Mouse (Mus musculus): ENCODE measurements at regions not wholly inside any gene's neighbourhood (a gene's known extent, or its start where the extent isn't known, plus 50 kb on each side); places are given as distances from the start of the nearest gene placed in this dataset.

GRCm38 (mm10) chr12:56441166-56441817, 95.4 kb downstream of the Nkx2-1 start:
- DNase-seq (ENCODE audit: low spot score) (no peak), ATAC-seq (ENCODE audit: insufficient read depth, low FRiP score, low TSS enrichment) (0 out of 2 replicates have a peak, but pooled peaks have one; percentile 45)
- WGBS, result 55% methylated on average over 8 of the region's 8 CpGs
- 0 out of 2 replicates have a peak, but pooled peaks cover 3% of the 10 kb centered on the region for H3K4me1 ChIP-seq (ENCODE audit: control insufficient read depth, insufficient read depth, low read length)
- H3K9ac ChIP-seq (ENCODE audit: low read length), result no peak overlapping the region
- no peak overlapping the region for H3K27ac ChIP-seq (ENCODE audit: low read depth, low read length)
- H3K4me3 ChIP-seq (ENCODE audit: low read depth, low read length), result no peak overlapping the region
- H3K27me3 ChIP-seq (ENCODE audit: control insufficient read depth, insufficient read depth, low read length), result peaks cover 11% of the 10 kb centered on the region; the same call in 1 of the 2 replicates
- H3K4me2 ChIP-seq (ENCODE audit: low read depth), result no peak overlapping the region
- H3K36me3 ChIP-seq (ENCODE audit: control insufficient read depth, insufficient read depth, low read length), result no peaks in the 10 kb centered on the region
- H3K9me3 ChIP-seq (ENCODE audit: control insufficient read depth, low read length), result no peaks in the 10 kb centered on the region

- ATAC-seq (ENCODE audit: insufficient read depth, low FRiP score, low TSS enrichment) (0 out of 2 replicates have a peak, but pooled peaks have one; percentile 60), DNase-seq (ENCODE audit: low spot score) (peak; percentile 31)
- no peak overlapping the region for H3K4me3 ChIP-seq (ENCODE audit: low read depth, low read length)
- H3K4me1 ChIP-seq (ENCODE audit: control insufficient read depth, insufficient read depth, low read length), result 0 out of 2 replicates have a peak, but pooled peaks cover 3% of the 10 kb centered on the region
- H3K27me3 ChIP-seq (ENCODE audit: control insufficient read depth, insufficient read depth, low read length), result peaks cover 10% of the 10 kb centered on the region; the same call in 1 of the 2 replicates
- H3K9me3 ChIP-seq (ENCODE audit: control insufficient read depth, low read length), result no peaks in the 10 kb centered on the region
- H3K36me3 ChIP-seq (ENCODE audit: control insufficient read depth, insufficient read depth, low read length), result no peaks in the 10 kb centered on the region
- H3K9ac ChIP-seq (ENCODE audit: low read length), result no peak overlapping the region
- WGBS, result 22% methylated on average over 12 of the region's 12 CpGs
- no peak overlapping the region for H3K4me2 ChIP-seq (ENCODE audit: low read depth)
- no peak overlapping the region for H3K27ac ChIP-seq (ENCODE audit: low read depth, low read length)
Measured at GRCm38 (mm10) chr12:56440068-56440847, 94.6 kb upstream of the Mbip start.

GRCm38 (mm10) chr12:56438384-56438783, 92.7 kb upstream of the Mbip start:
- 92% methylated on average over 3 of the region's 3 CpGs for WGBS
- Histone ChIP-seq H3K36me3 (ENCODE audit: control insufficient read depth, insufficient read depth, low read length) (no peaks in the 10 kb centered on the region), H3K4me3 (ENCODE audit: low read depth, low read length) (no peak overlapping the region), H3K27me3 (ENCODE audit: control insufficient read depth, insufficient read depth, low read length) (peaks cover 10% of the 10 kb centered on the region; the same call in 1 of the 2 replicates), H3K9ac (ENCODE audit: low read length) (no peak overlapping the region), H3K4me2 (ENCODE audit: low read depth) (no peak overlapping the region), H3K4me1 (ENCODE audit: control insufficient read depth, insufficient read depth, low read length) (0 out of 2 replicates have a peak, but pooled peaks cover 3% of the 10 kb centered on the region), H3K9me3 (ENCODE audit: control insufficient read depth, low read length) (no peaks in the 10 kb centered on the region), H3K27ac (ENCODE audit: low read depth, low read length) (no peak overlapping the region)
- DNase-seq (ENCODE audit: low spot score), result no peak
- no peak for ATAC-seq (ENCODE audit: insufficient read depth, low FRiP score, low TSS enrichment)

- no peaks in the 10 kb centered on the region for H3K9me3 ChIP-seq (ENCODE audit: control insufficient read depth, low read length)
- 0 out of 2 replicates have a peak, but pooled peaks cover 3% of the 10 kb centered on the region for H3K4me1 ChIP-seq (ENCODE audit: control insufficient read depth, insufficient read depth, low read length)
- no peaks in the 10 kb centered on the region for H3K36me3 ChIP-seq (ENCODE audit: control insufficient read depth, insufficient read depth, low read length)
- no peak overlapping the region for H3K9ac ChIP-seq (ENCODE audit: low read length)
- H3K4me2 ChIP-seq (ENCODE audit: low read depth), result no peak overlapping the region
- WGBS, result 87% methylated on average over 3 of the region's 3 CpGs
- no peak for ATAC-seq (ENCODE audit: insufficient read depth, low FRiP score, low TSS enrichment)
- H3K27me3 ChIP-seq (ENCODE audit: control insufficient read depth, insufficient read depth, low read length), result peaks cover 10% of the 10 kb centered on the region; the same call in 1 of the 2 replicates
- no peak for DNase-seq (ENCODE audit: low spot score)
- H3K4me3 ChIP-seq (ENCODE audit: low read depth, low read length), result no peak overlapping the region
- no peak overlapping the region for H3K27ac ChIP-seq (ENCODE audit: low read depth, low read length)
Measured at GRCm38 (mm10) chr12:56437975-56438374, 92.3 kb upstream of the Mbip start.

- ATAC-seq (ENCODE audit: insufficient read depth, low FRiP score, low TSS enrichment), result no peak
- 92% methylated on average over 9 of the region's 9 CpGs for WGBS
- Histone ChIP-seq H3K4me1 (ENCODE audit: control insufficient read depth, insufficient read depth, low read length) (no peaks in the 10 kb centered on the region), H3K9me3 (ENCODE audit: control insufficient read depth, low read length) (no peaks in the 10 kb centered on the region), H3K36me3 (ENCODE audit: control insufficient read depth, insufficient read depth, low read length) (no peaks in the 10 kb centered on the region), H3K27ac (ENCODE audit: low read depth, low read length) (no peak overlapping the region), H3K9ac (ENCODE audit: low read length) (no peak overlapping the region), H3K27me3 (ENCODE audit: control insufficient read depth, insufficient read depth, low read length) (no peaks in the 10 kb centered on the region; the same call in 1 of the 2 replicates), H3K4me2 (ENCODE audit: low read depth) (no peak overlapping the region), H3K4me3 (ENCODE audit: low read depth, low read length) (no peak overlapping the region)
- no peak for DNase-seq (ENCODE audit: low spot score)
Measured at GRCm38 (mm10) chr12:56426681-56427246, 81.1 kb upstream of the Mbip start.

- WGBS, result 93% methylated on average over 7 of the region's 7 CpGs
- no peaks in the 10 kb centered on the region for H3K4me1 ChIP-seq (ENCODE audit: control insufficient read depth, insufficient read depth, low read length)
- H3K9ac ChIP-seq (ENCODE audit: low read length), result no peak overlapping the region
- no peaks in the 10 kb centered on the region for H3K36me3 ChIP-seq (ENCODE audit: control insufficient read depth, insufficient read depth, low read length)
- H3K9me3 ChIP-seq (ENCODE audit: control insufficient read depth, low read length), result no peaks in the 10 kb centered on the region
- no peaks in the 10 kb centered on the region for H3K27me3 ChIP-seq (ENCODE audit: control insufficient read depth, insufficient read depth, low read length)
- H3K4me2 ChIP-seq (ENCODE audit: low read depth), result no peak overlapping the region
- H3K4me3 ChIP-seq (ENCODE audit: low read depth, low read length), result no peak overlapping the region
- no peak for DNase-seq (ENCODE audit: low spot score)
- H3K27ac ChIP-seq (ENCODE audit: low read depth, low read length), result no peak overlapping the region
- ATAC-seq (ENCODE audit: insufficient read depth, low FRiP score, low TSS enrichment), result no peak
Measured at GRCm38 (mm10) chr12:56416106-56416505, 70.4 kb upstream of the Mbip start.

- DNase-seq (ENCODE audit: low spot score) (no peak), ATAC-seq (ENCODE audit: insufficient read depth, low FRiP score, low TSS enrichment) (no peak)
- Histone ChIP-seq H3K4me1 (ENCODE audit: control insufficient read depth, insufficient read depth, low read length) (no peaks in the 10 kb centered on the region), H3K4me3 (ENCODE audit: low read depth, low read length) (no peak overlapping the region), H3K9me3 (ENCODE audit: control insufficient read depth, low read length) (no peaks in the 10 kb centered on the region), H3K36me3 (ENCODE audit: control insufficient read depth, insufficient read depth, low read length) (no peaks in the 10 kb centered on the region), H3K9ac (ENCODE audit: low read length) (no peak overlapping the region), H3K27ac (ENCODE audit: low read depth, low read length) (no peak overlapping the region), H3K27me3 (ENCODE audit: control insufficient read depth, insufficient read depth, low read length) (no peaks in the 10 kb centered on the region), H3K4me2 (ENCODE audit: low read depth) (no peak overlapping the region)
- WGBS, result 85% methylated on average over 8 of the region's 8 CpGs
Measured at GRCm38 (mm10) chr12:56414861-56415765, 69.4 kb upstream of the Mbip start.

GRCm38 (mm10) chr12:56405658-56406057, 60.0 kb upstream of the Mbip start:
- H3K9ac ChIP-seq (ENCODE audit: low read length), result no peak overlapping the region
- no peaks in the 10 kb centered on the region for H3K36me3 ChIP-seq (ENCODE audit: control insufficient read depth, insufficient read depth, low read length)
- no peaks in the 10 kb centered on the region for H3K27me3 ChIP-seq (ENCODE audit: control insufficient read depth, insufficient read depth, low read length)
- DNase-seq (ENCODE audit: low spot score), result no peak
- no peak overlapping the region for H3K27ac ChIP-seq (ENCODE audit: low read depth, low read length)
- no peak for ATAC-seq (ENCODE audit: insufficient read depth, low FRiP score, low TSS enrichment)
- H3K4me2 ChIP-seq (ENCODE audit: low read depth), result no peak overlapping the region
- H3K9me3 ChIP-seq (ENCODE audit: control insufficient read depth, low read length), result no peaks in the 10 kb centered on the region
- WGBS, result 96% methylated on average over 5 of the region's 5 CpGs
- H3K4me1 ChIP-seq (ENCODE audit: control insufficient read depth, insufficient read depth, low read length), result no peaks in the 10 kb centered on the region
- no peak overlapping the region for H3K4me3 ChIP-seq (ENCODE audit: low read depth, low read length)

Data from neural tube, embryonic 11.5 days (tissue).